Mouse (Mus musculus): ENCODE results near the gene Frat2. TPM values are rescaled to one million over a fixed set of nuclear protein-coding genes. Genes with fewer than 3 reads are reported as not detected.

The Frat2 gene
- polyA plus RNA-seq, 1 experiment: 16.8 TPM

GRCm38 (mm10) chr19:41824950-41825349 is 23.0 kb downstream of the Frat2 start:
- no peaks in the 10 kb centered on the region for H3K27me3 ChIP-seq (replicated peaks)
- no peaks in the 10 kb centered on the region for H3K36me3 ChIP-seq (replicated peaks; ENCODE audit: low read length)
- peaks cover 55% of the 10 kb centered on the region for H3K4me1 ChIP-seq
- TF ChIP-seq GATA1 (IDR thresholded peaks at IDR 0.05; ENCODE audit: borderline replicate concordance, low read length) (no peak), FLI1 (IDR thresholded peaks at IDR 0.05; ENCODE audit: low read length) (no peak)
- H3K9me3 ChIP-seq: no peaks in the 10 kb centered on the region
- H3K4me3 ChIP-seq (replicated peaks): peak overlapping the region; percentile 1

GRCm38 (mm10) chr19:41822589-41822988 is 25.3 kb downstream of the Frat2 start:
- Histone ChIP-seq H3K36me3 (replicated peaks; ENCODE audit: low read length) (no peaks in the 10 kb centered on the region), H3K4me1 (peaks cover 74% of the 10 kb centered on the region), H3K27me3 (replicated peaks) (no peaks in the 10 kb centered on the region), H3K4me3 (replicated peaks) (no peak overlapping the region), H3K9me3 (no peaks in the 10 kb centered on the region)
- TF ChIP-seq FLI1 (IDR thresholded peaks at IDR 0.05; ENCODE audit: low read length) (no peak), GATA1 (IDR thresholded peaks at IDR 0.05; ENCODE audit: borderline replicate concordance, low read length) (no peak)

GRCm38 (mm10) chr19:41821436-41821835 is 26.5 kb downstream of the Frat2 start:
- Histone ChIP-seq H3K27me3 (replicated peaks) (no peaks in the 10 kb centered on the region), H3K9me3 (no peaks in the 10 kb centered on the region), H3K4me3 (replicated peaks) (no peak overlapping the region), H3K36me3 (replicated peaks; ENCODE audit: low read length) (no peaks in the 10 kb centered on the region), H3K4me1 (peaks cover 84% of the 10 kb centered on the region)
- no peak for TF ChIP-seq GATA1 (IDR thresholded peaks at IDR 0.05; ENCODE audit: borderline replicate concordance, low read length)
- TF ChIP-seq FLI1 (IDR thresholded peaks at IDR 0.05; ENCODE audit: low read length): no peak

GRCm38 (mm10) chr19:41818749-41819148 is 29.2 kb downstream of the Frat2 start:
- Histone ChIP-seq H3K36me3 (replicated peaks; ENCODE audit: low read length) (peaks cover 4% of the 10 kb centered on the region), H3K4me1 (peaks cover 79% of the 10 kb centered on the region), H3K4me3 (replicated peaks) (no peak overlapping the region), H3K9me3 (peaks cover 5% of the 10 kb centered on the region), H3K27me3 (replicated peaks) (no peaks in the 10 kb centered on the region)
- TF ChIP-seq FLI1 (IDR thresholded peaks at IDR 0.05; ENCODE audit: low read length): no peak
- TF ChIP-seq GATA1 (IDR thresholded peaks at IDR 0.05; ENCODE audit: borderline replicate concordance, low read length): no peak

- Histone ChIP-seq H3K4me1 (peaks cover 84% of the 10 kb centered on the region), H3K27me3 (replicated peaks) (no peaks in the 10 kb centered on the region), H3K4me3 (replicated peaks) (no peak overlapping the region), H3K36me3 (replicated peaks; ENCODE audit: low read length) (peaks cover 6% of the 10 kb centered on the region), H3K9me3 (peaks cover 8% of the 10 kb centered on the region)
- no peak for TF ChIP-seq GATA1 (IDR thresholded peaks at IDR 0.05; ENCODE audit: borderline replicate concordance, low read length)
- no peak for TF ChIP-seq FLI1 (IDR thresholded peaks at IDR 0.05; ENCODE audit: low read length)
Measured at GRCm38 (mm10) chr19:41817325-41817724, 30.6 kb downstream of the Frat2 start.

- no peak for TF ChIP-seq FLI1 (IDR thresholded peaks at IDR 0.05; ENCODE audit: low read length)
- TF ChIP-seq GATA1 (IDR thresholded peaks at IDR 0.05; ENCODE audit: borderline replicate concordance, low read length): no peak
- H3K36me3 ChIP-seq (replicated peaks; ENCODE audit: low read length): peaks cover 6% of the 10 kb centered on the region
- H3K4me3 ChIP-seq (replicated peaks): no peak overlapping the region
- peaks cover 8% of the 10 kb centered on the region for H3K9me3 ChIP-seq
- H3K27me3 ChIP-seq (replicated peaks): no peaks in the 10 kb centered on the region
- H3K4me1 ChIP-seq: peaks cover 86% of the 10 kb centered on the region
Measured at GRCm38 (mm10) chr19:41816915-41817314, 31.0 kb downstream of the Frat2 start.

- Histone ChIP-seq H3K4me1 (peaks cover 87% of the 10 kb centered on the region), H3K27me3 (replicated peaks) (no peaks in the 10 kb centered on the region), H3K4me3 (replicated peaks) (no peak overlapping the region), H3K9me3 (peaks cover 8% of the 10 kb centered on the region), H3K36me3 (replicated peaks; ENCODE audit: low read length) (peaks cover 6% of the 10 kb centered on the region)
- no peak for TF ChIP-seq FLI1 (IDR thresholded peaks at IDR 0.05; ENCODE audit: low read length)
- no peak for TF ChIP-seq GATA1 (IDR thresholded peaks at IDR 0.05; ENCODE audit: borderline replicate concordance, low read length)
Measured at GRCm38 (mm10) chr19:41816410-41816809, 31.5 kb downstream of the Frat2 start.

- H3K36me3 ChIP-seq (replicated peaks; ENCODE audit: low read length): peaks cover 6% of the 10 kb centered on the region
- H3K4me3 ChIP-seq (replicated peaks): no peak overlapping the region
- H3K9me3 ChIP-seq: peaks cover 8% of the 10 kb centered on the region
- no peaks in the 10 kb centered on the region for H3K27me3 ChIP-seq (replicated peaks)
- no peak for TF ChIP-seq FLI1 (IDR thresholded peaks at IDR 0.05; ENCODE audit: low read length)
- TF ChIP-seq GATA1 (IDR thresholded peaks at IDR 0.05; ENCODE audit: borderline replicate concordance, low read length): no peak
- peaks cover 83% of the 10 kb centered on the region for H3K4me1 ChIP-seq
Measured at GRCm38 (mm10) chr19:41813374-41813773, 34.6 kb downstream of the Frat2 start.

GRCm38 (mm10) chr19:41812525-41812924 is 35.4 kb downstream of the Frat2 start:
- H3K9me3 ChIP-seq: peaks cover 8% of the 10 kb centered on the region
- no peaks in the 10 kb centered on the region for H3K27me3 ChIP-seq (replicated peaks)
- H3K36me3 ChIP-seq (replicated peaks; ENCODE audit: low read length): peaks cover 6% of the 10 kb centered on the region
- H3K4me3 ChIP-seq (replicated peaks): no peak overlapping the region
- peaks cover 83% of the 10 kb centered on the region for H3K4me1 ChIP-seq
- TF ChIP-seq FLI1 (IDR thresholded peaks at IDR 0.05; ENCODE audit: low read length) (no peak), GATA1 (IDR thresholded peaks at IDR 0.05; ENCODE audit: borderline replicate concordance, low read length) (no peak)

- Histone ChIP-seq H3K4me3 (replicated peaks) (no peak overlapping the region), H3K36me3 (replicated peaks; ENCODE audit: low read length) (peaks cover 13% of the 10 kb centered on the region), H3K27me3 (replicated peaks) (no peaks in the 10 kb centered on the region), H3K9me3 (peaks cover 20% of the 10 kb centered on the region), H3K4me1 (peaks cover 65% of the 10 kb centered on the region)
- no peak for TF ChIP-seq FLI1 (IDR thresholded peaks at IDR 0.05; ENCODE audit: low read length)
- TF ChIP-seq GATA1 (IDR thresholded peaks at IDR 0.05; ENCODE audit: borderline replicate concordance, low read length): no peak
Measured at GRCm38 (mm10) chr19:41810074-41810473, 37.9 kb downstream of the Frat2 start.

All from megakaryocyte, embryonic 14.5 days (primary cell).